Mouse (Mus musculus): ENCODE data around the gene Ccdc114. TPM values are rescaled to one million over a fixed set of nuclear protein-coding genes. Genes with fewer than 3 reads are reported as not detected.

The Ccdc114 gene
- 0.74 and 1.0 TPM in 2 replicates for polyA plus RNA-seq (2021; fragmentation: Nextera tagmentation)
- long read RNA-seq, experiment 1, partial matches to known transcripts, result 3 of 9 reads
- long read RNA-seq, experiment 1, other reads (novel, unspliced or antisense), result 6 of 9 reads
- long read RNA-seq, experiment 2, partial matches to known transcripts, result 0 of 1 reads
- long read RNA-seq, experiment 2, other reads (novel, unspliced or antisense), result 1 of 1 reads

DNA sequence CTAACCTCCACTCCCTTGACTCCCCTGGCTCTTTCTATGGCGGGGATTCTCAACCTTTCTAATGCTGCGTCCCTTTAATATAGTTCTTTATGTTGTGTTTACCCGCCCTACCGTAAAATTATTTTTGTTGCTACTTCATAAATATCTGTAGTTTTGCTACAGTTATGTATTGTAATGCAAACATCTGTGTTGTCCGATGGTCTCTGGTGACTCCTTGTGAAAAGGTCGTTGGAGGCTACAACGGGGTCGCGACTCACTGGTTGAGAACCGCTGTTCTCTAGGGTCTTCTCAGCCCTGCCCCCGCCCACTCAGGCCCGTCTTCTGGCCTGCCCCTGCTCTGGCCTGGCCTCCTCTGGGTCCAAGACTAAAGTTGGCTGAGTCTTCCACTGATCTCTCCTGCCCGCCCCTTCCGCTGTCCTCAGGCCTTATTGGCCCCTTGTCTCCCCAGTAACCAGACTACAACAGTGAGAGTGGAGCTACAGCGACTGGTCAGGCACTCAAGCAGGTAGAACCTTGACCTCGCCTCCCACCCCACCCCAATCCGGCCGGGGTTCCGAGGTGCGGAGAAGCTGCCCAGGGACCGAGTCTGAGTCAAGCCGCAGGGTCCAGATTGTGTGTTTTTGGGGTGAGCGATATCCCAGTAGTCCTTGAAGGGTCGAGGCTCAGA lies at the start of gene Ccdc114:
Gene Ccdc114 (plus strand): TSS at position 311 of the 667 bp plus-strand sequence.

GRCm38 (mm10) chr7:45878278-45878677 lies 45.6 kb upstream of the Ccdc114 start, which contains the start of gene Grin2d:
Grin2d (minus strand) TSS chr7:45878378.

GRCm38 (mm10) chr7:45896517-45897257 lies 27.2 kb upstream of the Ccdc114 start, which contains the start of the genes Syngr4 and Tmem143:
Syngr4 (minus strand) TSS chr7:45896714.
Tmem143 (plus strand) TSS chr7:45896941.

GRCm38 (mm10) chr7:45921242-45921621 lies 2.6 kb upstream of the Ccdc114 start, which contains the start of gene Emp3:
Emp3 (minus strand) TSS chr7:45921404.

Other genes starting within 250 kb of the Ccdc114 start
- gene Ntn5, start 240.1 kb upstream of the Ccdc114 start, polyA plus RNA-seq (2021; fragmentation: Nextera tagmentation), result 6.5 and 9.8 TPM in 2 replicates
- gene Sec1, start 229.7 kb upstream of the Ccdc114 start, polyA plus RNA-seq (2021; fragmentation: Nextera tagmentation), result 0.26 and 0.38 TPM in 2 replicates
- gene Car11, start 224.2 kb upstream of the Ccdc114 start, polyA plus RNA-seq (2021; fragmentation: Nextera tagmentation), result 74.9 and 93.1 TPM in 2 replicates
- 30.2 and 130 TPM in 2 replicates for gene Dbp, start 219.0 kb upstream of the Ccdc114 start, polyA plus RNA-seq (2021; fragmentation: Nextera tagmentation)
- 335 and 337 TPM in 2 replicates for gene Rpl18, start 208.6 kb upstream of the Ccdc114 start, polyA plus RNA-seq (2021; fragmentation: Nextera tagmentation)
- 4.9 and 10.6 TPM in 2 replicates for gene Sphk2, start 206.1 kb upstream of the Ccdc114 start, polyA plus RNA-seq (2021; fragmentation: Nextera tagmentation)
- 0.08 and 0.22 TPM in 2 replicates for gene Fam83e, start 202.9 kb upstream of the Ccdc114 start, polyA plus RNA-seq (2021; fragmentation: Nextera tagmentation)
- not detected in 2 replicates for gene Spaca4, start 198.3 kb upstream of the Ccdc114 start, polyA plus RNA-seq (2021; fragmentation: Nextera tagmentation)
- gene Lmtk3, start 140.3 kb upstream of the Ccdc114 start, polyA plus RNA-seq (2021; fragmentation: Nextera tagmentation), result 3.9 and 10.6 TPM in 2 replicates
- 22.5 and 23.3 TPM in 2 replicates for gene Sult2b1, start 139.4 kb upstream of the Ccdc114 start, polyA plus RNA-seq (2021; fragmentation: Nextera tagmentation)
- gene Cyth2, start 109.5 kb upstream of the Ccdc114 start, polyA plus RNA-seq (2021; fragmentation: Nextera tagmentation), result 173 and 183 TPM in 2 replicates
- 2.0 and 2.3 TPM in 2 replicates for gene Kcnj14, start 99.3 kb upstream of the Ccdc114 start, polyA plus RNA-seq (2021; fragmentation: Nextera tagmentation)
- 16.1 and 22.0 TPM in 2 replicates for gene Grwd1, start 93.1 kb upstream of the Ccdc114 start, polyA plus RNA-seq (2021; fragmentation: Nextera tagmentation)
- 49.0 and 49.6 TPM in 2 replicates for gene Kdelr1, start 51.3 kb upstream of the Ccdc114 start, polyA plus RNA-seq (2021; fragmentation: Nextera tagmentation)
- gene Grin2d, start 45.7 kb upstream of the Ccdc114 start, polyA plus RNA-seq (2021; fragmentation: Nextera tagmentation), result 0.39 and 1.6 TPM in 2 replicates
- gene Syngr4, start 27.4 kb upstream of the Ccdc114 start, polyA plus RNA-seq (2021; fragmentation: Nextera tagmentation), result not detected in 2 replicates
- 2.7 and 4.5 TPM in 2 replicates for gene Tmem143, start 27.1 kb upstream of the Ccdc114 start, polyA plus RNA-seq (2021; fragmentation: Nextera tagmentation)
- 10.7 and 12.3 TPM in 2 replicates for gene Emp3, start 2.7 kb upstream of the Ccdc114 start, polyA plus RNA-seq (2021; fragmentation: Nextera tagmentation)
- gene Abcc6, start 106.2 kb downstream of the Ccdc114 start, polyA plus RNA-seq (2021; fragmentation: Nextera tagmentation), result 0.04 and 0.10 TPM in 2 replicates
- gene Nomo1, start 109.6 kb downstream of the Ccdc114 start, polyA plus RNA-seq (2021; fragmentation: Nextera tagmentation), result 20.0 and 25.0 TPM in 2 replicates
- 8.3 and 9.6 TPM in 2 replicates for gene Kcnj11, start 176.7 kb downstream of the Ccdc114 start, polyA plus RNA-seq (2021; fragmentation: Nextera tagmentation)

Data from left cerebral cortex, adult 6 months (tissue).